Mouse (Mus musculus) kidney, postnatal 0 days (tissue): ENCODE measurements around the gene 1810010H24Rik. TPM values are rescaled to one million over a fixed set of nuclear protein-coding genes. Genes with fewer than 3 reads are reported as not detected.
A peak's percentile ranks its signal among the peaks of the same experiment; 100 is the strongest.
"Not testable (repeated sequence)": the region's sequence is repeated elsewhere in the genome, so short reads cannot be mapped to it uniquely, and the experiment has no call there.

Experiments
- ATAC-seq: fragments of 200-750 bp; cut with Nextera tagmentation; replicated peaks from 2 replicates; pipeline ENCODE4 v1.8.0; 2017; ENCODE audit warnings: low read depth, moderate number of reproducible peaks, moderate TSS enrichment, moderate library complexity; ENCODE audit not compliant: low FRiP score
- DNase-seq: peaks from one replicate; pipeline ENCODE4 v3.0.0-alpha.2; 2016; ENCODE audit warnings: low spot score
- H3K27ac ChIP-seq: fragments of 300-500 bp; sonication (generic); 2 replicates; pipeline ENCODE4 v1.5.1; 2014; ENCODE audit warnings: mild to moderate bottlenecking
- H3K27me3 ChIP-seq: fragments of 300-500 bp; sonication (generic); 2 replicates; pipeline ENCODE4 v1.6.1; 2014; ENCODE audit warnings: low read length, mixed read lengths; ENCODE audit not compliant: insufficient read depth
- H3K36me3 ChIP-seq: fragments of 300-500 bp; sonication (generic); 2 replicates; pipeline ENCODE4 v1.6.1; 2014; ENCODE audit warnings: low read length, mixed read lengths; ENCODE audit not compliant: insufficient read depth
- H3K4me1 ChIP-seq: fragments of 300-500 bp; sonication (generic); replicated peaks from 2 replicates; pipeline ENCODE4 v1.6.1; 2014; ENCODE audit warnings: antibody characterized with exemption, low read length, mixed read lengths; ENCODE audit not compliant: insufficient read depth
- H3K4me2 ChIP-seq: fragments of 300-500 bp; sonication (generic); 2 replicates; pipeline ENCODE4 v1.6.1; 2014; ENCODE audit warnings: mild to moderate bottlenecking, low read length, moderate library complexity, mixed read lengths
- H3K4me3 ChIP-seq: fragments of 300-500 bp; sonication (generic); replicated peaks from 2 replicates; pipeline ENCODE4 v1.5.1; 2014; ENCODE audit warnings: low read depth, low read length
- H3K9ac ChIP-seq: fragments of 300-500 bp; sonication (generic); 2 replicates; pipeline ENCODE4 v1.6.1; 2014; ENCODE audit warnings: low read depth, low read length
- H3K9me3 ChIP-seq: fragments of 300-500 bp; sonication (generic); replicated peaks from 2 replicates; pipeline ENCODE4 v1.6.1; 2016; ENCODE audit warnings: low read length, inconsistent platforms, mixed read lengths
- CTCF ChIP-seq: IDR thresholded peaks from 2 replicates; pipeline ENCODE4 v1.5.1; 2016; ENCODE audit warnings: antibody characterized with exemption, low read depth, mild to moderate bottlenecking, moderate library complexity
- WGBS: fragments of 180-500 bp; shearing (Covaris S2); extraction: QIAGEN DNeasy Blood & Tissue Kit; methylation state at CpG from one replicate; pipeline ENCODE4 v1.1.7; 2014; 5-methylcytosine and 5-hydroxymethylcytosine counted together
- polyA plus RNA-seq: library from polyadenylated mRNA; unstranded; fragments of >200 nt; fragmentation: Nextera tagmentation; extraction: Ambion mirVana; gene quantifications from 2 replicates; pipeline ENCODE4 v1.2.1, GENCODE M21; 2015

The 1810010H24Rik gene
- polyA plus RNA-seq, result 4.2 and 5.1 TPM in 2 replicates

- Histone ChIP-seq H3K4me3 (peak within 1 kb of the TSS; percentile 49), H3K27me3 (no peaks in the 10 kb centered on the region), H3K4me1 (peaks cover 5% of the 10 kb centered on the region), H3K27ac (peak within 1 kb of the TSS; percentile 68), H3K36me3 (no peaks in the 10 kb centered on the region), H3K4me2 (peak within 1 kb of the TSS; percentile 92), H3K9me3 (no peaks in the 10 kb centered on the region), H3K9ac (peak within 1 kb of the TSS; percentile 58)
- peak; percentile 75 for DNase-seq
- under 1% methylated on average over 45 of the region's 45 CpGs for WGBS
- TF ChIP-seq CTCF, result no peak
- ATAC-seq, result no peak
These were observed at the start of gene 1810010H24Rik for GRCm38 (mm10) chr11:107025411-107026321. 1810010H24Rik (plus strand) TSS chr11:107025681.

- no peak for TF ChIP-seq CTCF
- peak; percentile 77 for DNase-seq
- H3K4me2 ChIP-seq, result no peak overlapping the region
- H3K27ac ChIP-seq, result peak overlapping the region; percentile 62
- H3K4me3 ChIP-seq, result no peak overlapping the region
- no peak for ATAC-seq
- no peaks in the 10 kb centered on the region for H3K36me3 ChIP-seq
- H3K27me3 ChIP-seq, result no peaks in the 10 kb centered on the region
- H3K4me1 ChIP-seq, result peaks cover 8% of the 10 kb centered on the region; the same call in 1 of the 2 replicates
- no peaks in the 10 kb centered on the region for H3K9me3 ChIP-seq
- H3K9ac ChIP-seq, result no peak overlapping the region
- WGBS, result 57% methylated on average over 8 of the region's 8 CpGs
These were observed 49.3 kb upstream of the 1810010H24Rik start for GRCm38 (mm10) chr11:106976194-106976593.

- no peak overlapping the region for H3K4me3 ChIP-seq
- H3K27ac ChIP-seq, result no peak overlapping the region
- H3K9ac ChIP-seq, result no peak overlapping the region
- ATAC-seq (no peak), DNase-seq (peak; percentile 89)
- WGBS, result 19% methylated on average over 7 of the region's 7 CpGs
- H3K4me2 ChIP-seq, result no peak overlapping the region
- no peaks in the 10 kb centered on the region for H3K36me3 ChIP-seq
- no peaks in the 10 kb centered on the region for H3K27me3 ChIP-seq
- TF ChIP-seq CTCF, result peak; percentile 89
- no peaks in the 10 kb centered on the region for H3K9me3 ChIP-seq
- H3K4me1 ChIP-seq, result peaks cover 13% of the 10 kb centered on the region; the same call in 1 of the 2 replicates
These were observed 45.0 kb upstream of the 1810010H24Rik start for GRCm38 (mm10) chr11:106980455-106980854.

GRCm38 (mm10) chr11:106981787-106982186, 43.7 kb upstream of the 1810010H24Rik start:
- Histone ChIP-seq H3K4me2 (no peak overlapping the region), H3K9ac (no peak overlapping the region), H3K27me3 (no peaks in the 10 kb centered on the region), H3K4me3 (no peak overlapping the region), H3K36me3 (no peaks in the 10 kb centered on the region), H3K27ac (peak overlapping the region; percentile 19; the same call in 1 of the 2 replicates), H3K4me1 (0 out of 2 replicates have a peak, but pooled peaks cover 7% of the 10 kb centered on the region), H3K9me3 (no peaks in the 10 kb centered on the region)
- no peak for TF ChIP-seq CTCF
- ATAC-seq (no peak), DNase-seq (no peak)
- 65% methylated on average over 1 of the region's 1 CpGs for WGBS

DNA sequence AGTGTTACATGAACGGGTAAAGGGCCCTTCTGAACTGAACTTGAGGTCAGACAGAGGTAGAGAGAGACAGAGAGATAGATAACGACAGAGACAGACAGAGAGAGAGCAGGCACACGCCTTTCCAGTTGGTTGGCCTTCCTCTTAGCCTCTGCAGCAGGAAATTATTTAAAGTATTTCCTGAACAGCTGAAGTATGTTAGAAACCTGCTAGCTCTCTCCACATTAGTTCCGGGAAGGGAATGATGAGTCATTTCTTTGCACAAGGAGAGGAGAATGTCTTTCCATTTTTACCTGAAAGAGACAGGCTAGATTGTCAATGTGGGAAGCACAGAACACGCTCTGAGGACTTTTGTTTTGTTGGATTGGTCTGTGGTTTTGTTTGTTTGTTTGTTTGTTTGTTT, 43.1 kb upstream of the 1810010H24Rik start:
- Histone ChIP-seq H3K9ac (no peak overlapping the region), H3K9me3 (no peaks in the 10 kb centered on the region), H3K4me3 (no peak overlapping the region), H3K27ac (peak overlapping the region; percentile 19; the same call in 1 of the 2 replicates), H3K4me2 (no peak overlapping the region), H3K27me3 (no peaks in the 10 kb centered on the region), H3K4me1 (0 out of 2 replicates have a peak, but pooled peaks cover 7% of the 10 kb centered on the region), H3K36me3 (peaks cover 1% of the 10 kb centered on the region; the same call in 1 of the 2 replicates)
- DNase-seq (peak; percentile 82), ATAC-seq (no peak)
- no peak for TF ChIP-seq CTCF
- 30% methylated on average over 5 of the region's 5 CpGs for WGBS

DNA sequence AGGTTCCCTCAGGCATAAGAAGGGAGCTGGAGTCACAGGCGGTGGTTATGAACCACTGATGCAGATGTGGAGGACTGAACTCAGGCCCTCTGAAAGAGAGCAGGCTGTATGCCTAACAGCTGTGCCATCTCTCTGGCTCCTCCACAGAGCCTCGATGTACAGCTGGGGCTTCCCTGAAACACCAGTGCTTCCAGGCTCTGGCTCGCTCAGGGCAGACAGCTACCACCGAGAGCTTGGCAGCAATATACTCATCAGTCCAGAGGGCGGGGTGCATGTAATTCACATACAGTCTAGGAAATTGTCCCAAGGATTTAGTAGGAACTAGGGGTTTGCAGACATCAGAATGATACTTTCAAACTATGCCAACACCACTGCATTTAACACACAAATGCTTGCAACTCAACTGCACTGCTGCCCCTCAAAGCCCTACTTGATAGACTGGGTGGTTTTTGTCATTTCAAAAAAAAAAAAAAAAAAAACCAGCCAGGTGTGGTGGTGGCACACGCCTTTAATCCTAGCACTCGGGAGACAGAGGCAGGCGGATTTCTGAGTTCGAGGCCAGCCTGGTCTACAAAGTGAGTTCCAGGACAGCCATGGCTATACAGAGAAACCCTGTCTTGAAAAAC, 39.4 kb upstream of the 1810010H24Rik start:
- 81% methylated on average over 8 of the region's 9 CpGs for WGBS
- H3K4me3 ChIP-seq, H3K27ac ChIP-seq, ATAC-seq, H3K4me1 ChIP-seq, H3K9ac ChIP-seq, H3K9me3 ChIP-seq, H3K4me2 ChIP-seq, DNase-seq, H3K27me3 ChIP-seq: not testable (repeated sequence)
- H3K36me3 ChIP-seq, result peaks cover 29% of the 10 kb centered on the region
